ENCODE assay signal across 22 mouse cellular contexts in genomic region chr1:131954242-131954865, GRCm38 (mm10). TPM values are rescaled to one million over a fixed set of nuclear protein-coding genes. Genes with fewer than 3 reads are reported as not detected.
A peak's percentile ranks its signal among the peaks of the same experiment; 100 is the strongest.
DNase-seq lines count a peak whose midpoint lies in the region; ATAC-seq and TF ChIP-seq lines count a peak whose summit lies in the region.
"Had no signal": no experiment of that assay in that cellular context is flagged by ENCODE, and none has a peak within 500 bp of the region (broad histone marks: within the 10 kb centered on the region; RNA-seq: fewer than 3 reads in every experiment).

No protein-coding gene starts in this region.

- 87% methylated on average over 12 of the region's 12 CpGs for WGBS in hindbrain, embryonic 10.5 days
- 92% methylated on average over 12 of the region's 12 CpGs for WGBS in hindbrain, embryonic 16.5 days
- 52% methylated on average over 12 of the region's 12 CpGs for WGBS in liver, postnatal 0 days (ENCODE audit: insufficient replicate concordance)

- DNase-seq in hindbrain, embryonic 10.5 days (ENCODE audit: low spot score) = no peak
- DNase-seq in G1E (ENCODE audit: low spot score) = no peak
- DNase-seq in liver, postnatal 0 days = no peak
- peak; percentile 43 for DNase-seq in thymus, postnatal 14 days
- DNase-seq in lung, postnatal 4 days = no peak
- DNase-seq in adrenal gland, adult 2 months = no peak
- DNase-seq: adrenal gland, adult 8-10 months; cerebellum, adult 9-10 months; embryo, embryonic 11 days; heart, postnatal 10 days; layer of hippocampus, postnatal 36 days; lung, embryonic 14.5 days; lung, postnatal 36 days; midbrain, embryonic 14.5 days; right cerebral cortex, postnatal 14 days; spleen, adult 18-20 months had no signal

- ATAC-seq in hindbrain, embryonic 16.5 days = no peak
- peak; percentile 46 for ATAC-seq in G1E (ENCODE audit: extremely low read depth, insufficient number of reproducible peaks, low FRiP score, poor library complexity, severe bottlenecking)
- ATAC-seq in liver, postnatal 0 days = 0 out of 2 replicates have a peak, but pooled peaks have one; percentile 15

- no peak overlapping the region for H3K4me3 ChIP-seq in hindbrain, embryonic 10.5 days
- no peak overlapping the region for H3K4me3 ChIP-seq in hindbrain, embryonic 16.5 days (ENCODE audit: low read length)
- no peak overlapping the region for H3K4me3 ChIP-seq in G1E (ENCODE audit: low read depth, low read length)
- no peak overlapping the region for H3K4me3 ChIP-seq in liver, postnatal 0 days (ENCODE audit: low read depth, low read length)
- H3K4me3 ChIP-seq: heart, embryonic 10.5 days; limb, embryonic 13.5 days; myocyte; neural tube, embryonic 15.5 days had no signal

- no peak overlapping the region for H3K9ac ChIP-seq in hindbrain, embryonic 16.5 days (ENCODE audit: low read depth, low read length)
- H3K9ac ChIP-seq in liver, postnatal 0 days (replicated peaks) = no peak overlapping the region
- H3K9ac ChIP-seq: hindbrain, embryonic 14.5 days; limb, embryonic 13.5 days; lung, embryonic 14.5 days; neural tube, embryonic 15.5 days had no signal

- peaks cover 37% of the 10 kb centered on the region for H3K4me1 ChIP-seq in hindbrain, embryonic 10.5 days (replicated peaks)
- H3K4me1 ChIP-seq in hindbrain, embryonic 16.5 days (ENCODE audit: control insufficient read depth, insufficient read depth, low read depth, low read length) = no peaks in the 10 kb centered on the region
- H3K4me1 ChIP-seq in G1E (ENCODE audit: insufficient read depth, low read depth, low read length) = peaks cover 61% of the 10 kb centered on the region
- 0 out of 2 replicates have a peak, but pooled peaks cover 3% of the 10 kb centered on the region for H3K4me1 ChIP-seq in liver, postnatal 0 days (ENCODE audit: insufficient read depth)
- H3K4me1 ChIP-seq: limb, embryonic 13.5 days; neural tube, embryonic 15.5 days had no signal

- no peak for TF ChIP-seq CTCF in G1E (IDR thresholded peaks at IDR 0.05; ENCODE audit: low read depth, low read length)
- TF ChIP-seq CTCF in liver, postnatal 0 days (IDR thresholded peaks at IDR 0.05; ENCODE audit: low read depth) = no peak

- peaks cover 18% of the 10 kb centered on the region for H3K27me3 ChIP-seq in hindbrain, embryonic 10.5 days (ENCODE audit: insufficient read depth, poor library complexity, severe bottlenecking)
- peaks cover 3% of the 10 kb centered on the region; the same call in 1 of the 2 replicates for H3K27me3 ChIP-seq in hindbrain, embryonic 16.5 days (replicated peaks; ENCODE audit: control insufficient read depth, insufficient read depth, low read length)
- peaks cover 64% of the 10 kb centered on the region for H3K27me3 ChIP-seq in G1E (ENCODE audit: insufficient read depth, low read length)
- no peaks in the 10 kb centered on the region for H3K27me3 ChIP-seq in liver, postnatal 0 days (ENCODE audit: insufficient read depth, low read length)
- H3K27me3 ChIP-seq: neural tube, embryonic 15.5 days had no signal

- TF ChIP-seq EP300 in liver, postnatal 0 days (IDR thresholded peaks at IDR 0.05; ENCODE audit: low read depth) = no peak

- H3K9me3 ChIP-seq in hindbrain, embryonic 10.5 days = no peaks in the 10 kb centered on the region
- no peaks in the 10 kb centered on the region for H3K9me3 ChIP-seq in hindbrain, embryonic 16.5 days (ENCODE audit: control insufficient read depth, low read length)
- H3K9me3 ChIP-seq in G1E (replicated peaks) = no peaks in the 10 kb centered on the region
- no peaks in the 10 kb centered on the region for H3K9me3 ChIP-seq in liver, postnatal 0 days (ENCODE audit: low read length)
- H3K9me3 ChIP-seq: heart, embryonic 10.5 days; limb, embryonic 13.5 days; neural tube, embryonic 15.5 days had no signal

- H3K4me2 ChIP-seq in hindbrain, embryonic 16.5 days (ENCODE audit: low read length) = no peak overlapping the region
- H3K4me2 ChIP-seq in liver, postnatal 0 days (ENCODE audit: low read depth, low read length) = no peak overlapping the region
- H3K4me2 ChIP-seq: hindbrain, embryonic 14.5 days; limb, embryonic 13.5 days; lung, embryonic 14.5 days; neural tube, embryonic 15.5 days had no signal

- no peaks in the 10 kb centered on the region for H3K36me3 ChIP-seq in hindbrain, embryonic 10.5 days
- H3K36me3 ChIP-seq in hindbrain, embryonic 16.5 days (ENCODE audit: control insufficient read depth, insufficient read depth, low read length) = no peaks in the 10 kb centered on the region
- H3K36me3 ChIP-seq in G1E (replicated peaks) = no peaks in the 10 kb centered on the region
- H3K36me3 ChIP-seq in liver, postnatal 0 days (replicated peaks; ENCODE audit: insufficient read depth, low read length) = no peaks in the 10 kb centered on the region
- H3K36me3 ChIP-seq: heart, embryonic 10.5 days; limb, embryonic 13.5 days; neural tube, embryonic 15.5 days had no signal

- peak overlapping the region; percentile 45 for H3K27ac ChIP-seq in hindbrain, embryonic 10.5 days
- H3K27ac ChIP-seq in hindbrain, embryonic 16.5 days (ENCODE audit: low read depth, low read length) = no peak overlapping the region
- no peak overlapping the region for H3K27ac ChIP-seq in liver, postnatal 0 days (ENCODE audit: low read depth)
- H3K27ac ChIP-seq: heart, embryonic 10.5 days; hindbrain, embryonic 14.5 days; limb, embryonic 13.5 days; neural tube, embryonic 15.5 days had no signal

RNA-seq across cellular contexts. Expression of gene Slc45a3, which starts 8.4 kb away (rescaled TPM):
- polyA plus RNA-seq in hindbrain, embryonic 10.5 days (2016; fragmentation: Nextera tagmentation; extraction: Ambion mirVana) = 10.9 and 19.2 TPM in 2 replicates
- polyA plus RNA-seq in hindbrain, embryonic 16.5 days (2015; fragmentation: Nextera tagmentation; extraction: Ambion mirVana) = 0.96 and 1.5 TPM in 2 replicates
- total RNA-seq in G1E (2014; fragmentation: Nextera tagmentation) (36.9 and 48.1 TPM in 2 replicates), G1E (2017) (51.4 and 56.6 TPM in 2 replicates)
- 12.3 and 14.4 TPM in 2 replicates for polyA plus RNA-seq in G1E (2012)
- 4.3 and 6.0 TPM in 2 replicates for polyA plus RNA-seq in liver, postnatal 0 days (2015; fragmentation: Nextera tagmentation; extraction: Ambion mirVana)
- total RNA-seq in adrenal gland, adult 2 months (2021) = 10 to 100 TPM; 15.5 to 25.5 TPM
- polyA plus RNA-seq in adrenal gland, adult 2 months (2012; rRNA removed) = 23.7 and 35.0 TPM in 2 replicates

RNA-seq across cellular contexts. Expression of gene Nucks1, which starts 44.0 kb away (rescaled TPM):
- 73.2 and 104 TPM in 2 replicates for polyA plus RNA-seq in hindbrain, embryonic 10.5 days (2016; fragmentation: Nextera tagmentation; extraction: Ambion mirVana)
- 45.0 and 47.7 TPM in 2 replicates for polyA plus RNA-seq in hindbrain, embryonic 16.5 days (2015; fragmentation: Nextera tagmentation; extraction: Ambion mirVana)
- 376 and 404 TPM in 2 replicates for total RNA-seq in G1E (2014; fragmentation: Nextera tagmentation)
- total RNA-seq in G1E (2017) = 405 and 507 TPM in 2 replicates
- polyA plus RNA-seq in G1E (2012) = 35.2 and 38.1 TPM in 2 replicates
- 24.2 and 26.9 TPM in 2 replicates for polyA plus RNA-seq in liver, postnatal 0 days (2015; fragmentation: Nextera tagmentation; extraction: Ambion mirVana)
- 100 to 1,000 TPM; 111 to 139 TPM for total RNA-seq in adrenal gland, adult 2 months (2021)
- 3.2 and 4.2 TPM in 2 replicates for polyA plus RNA-seq in adrenal gland, adult 2 months (2012; rRNA removed)

RNA-seq across cellular contexts. Expression of gene Elk4, which starts 53.1 kb away (rescaled TPM):
- 12.9 and 13.2 TPM in 2 replicates for polyA plus RNA-seq in hindbrain, embryonic 10.5 days (2016; fragmentation: Nextera tagmentation; extraction: Ambion mirVana)
- 10.0 and 10.2 TPM in 2 replicates for polyA plus RNA-seq in hindbrain, embryonic 16.5 days (2015; fragmentation: Nextera tagmentation; extraction: Ambion mirVana)
- 166 and 187 TPM in 2 replicates for total RNA-seq in G1E (2014; fragmentation: Nextera tagmentation)
- 67.4 and 83.2 TPM in 2 replicates for total RNA-seq in G1E (2017)
- 4.1 and 5.1 TPM in 2 replicates for polyA plus RNA-seq in G1E (2012)
- 10.7 and 14.6 TPM in 2 replicates for polyA plus RNA-seq in liver, postnatal 0 days (2015; fragmentation: Nextera tagmentation; extraction: Ambion mirVana)
- total RNA-seq in adrenal gland, adult 2 months (2021) = 10 to 100 TPM; 78.1 to 82.8 TPM
- 17.0 and 18.0 TPM in 2 replicates for polyA plus RNA-seq in adrenal gland, adult 2 months (2012; rRNA removed)
